Mouse (Mus musculus) thymus, postnatal 14 days (tissue): ENCODE measurements around the gene Ttyh1.

ENCODE experiments used
- DNase-seq: peaks from one replicate; pipeline ENCODE4 v3.0.0; 2021

Gene Ttyh1

GRCm38 (mm10) chr7:4123732-4124131 is 4.5 kb downstream of the Ttyh1 start:
- no peak for DNase-seq

GRCm38 (mm10) chr7:4124315-4124759 is 5.1 kb downstream of the Ttyh1 start:
- peak; percentile 58 for DNase-seq

GRCm38 (mm10) chr7:4124856-4125255 is 5.6 kb downstream of the Ttyh1 start:
- DNase-seq, result no peak

GRCm38 (mm10) chr7:4125306-4125705 is 6.1 kb downstream of the Ttyh1 start:
- DNase-seq, result no peak

GRCm38 (mm10) chr7:4126992-4127785 is 8.0 kb downstream of the Ttyh1 start:
- DNase-seq, result no peak

- no peak for DNase-seq
Observed at GRCm38 (mm10) chr7:4127894-4128293, 8.7 kb downstream of the Ttyh1 start.

- no peak for DNase-seq
Observed at GRCm38 (mm10) chr7:4128860-4129259, 9.7 kb downstream of the Ttyh1 start.

- peak; percentile 85 for DNase-seq
Observed at GRCm38 (mm10) chr7:4130686-4131452, 11.7 kb downstream of the Ttyh1 start.

GRCm38 (mm10) chr7:4131964-4132363 is 12.8 kb downstream of the Ttyh1 start:
- no peak for DNase-seq

GRCm38 (mm10) chr7:4132581-4132980 is 13.4 kb downstream of the Ttyh1 start:
- DNase-seq, result no peak

- DNase-seq, result no peak
Observed at GRCm38 (mm10) chr7:4132998-4133397, 13.8 kb downstream of the Ttyh1 start.

- no peak for DNase-seq
Observed at GRCm38 (mm10) chr7:4134911-4135310, 15.7 kb downstream of the Ttyh1 start.

GRCm38 (mm10) chr7:4136404-4136770 is 17.2 kb downstream of the Ttyh1 start:
- DNase-seq, result no peak

GRCm38 (mm10) chr7:4136771-4137531 is 17.7 kb downstream of the Ttyh1 start, which contains the start of gene Leng8:
Gene Leng8 (plus strand): TSS chr7:4137039.
- peak; percentile 99 for DNase-seq

GRCm38 (mm10) chr7:4137746-4138145 is 18.5 kb downstream of the Ttyh1 start:
- DNase-seq, result no peak

- no peak for DNase-seq
Observed at GRCm38 (mm10) chr7:4138181-4138580, 19.0 kb downstream of the Ttyh1 start.

- no peak for DNase-seq
Observed at GRCm38 (mm10) chr7:4138671-4139070, 19.5 kb downstream of the Ttyh1 start.

- no peak for DNase-seq
Observed at GRCm38 (mm10) chr7:4139391-4139790, 20.2 kb downstream of the Ttyh1 start.

GRCm38 (mm10) chr7:4141648-4142325 is 22.6 kb downstream of the Ttyh1 start:
- DNase-seq, result no peak

- DNase-seq, result no peak
Observed at GRCm38 (mm10) chr7:4142796-4143445, 23.7 kb downstream of the Ttyh1 start.

GRCm38 (mm10) chr7:4143506-4143905 is 24.3 kb downstream of the Ttyh1 start:
- no peak for DNase-seq

- DNase-seq, result no peak
Observed at GRCm38 (mm10) chr7:4144046-4144445, 24.8 kb downstream of the Ttyh1 start.
